Mouse (Mus musculus): ENCODE measurements at regions not wholly inside any gene's neighbourhood (a gene's known extent, or its start where the extent isn't known, plus 50 kb on each side); places are given as distances from the start of the nearest gene placed in this dataset.

DNA sequence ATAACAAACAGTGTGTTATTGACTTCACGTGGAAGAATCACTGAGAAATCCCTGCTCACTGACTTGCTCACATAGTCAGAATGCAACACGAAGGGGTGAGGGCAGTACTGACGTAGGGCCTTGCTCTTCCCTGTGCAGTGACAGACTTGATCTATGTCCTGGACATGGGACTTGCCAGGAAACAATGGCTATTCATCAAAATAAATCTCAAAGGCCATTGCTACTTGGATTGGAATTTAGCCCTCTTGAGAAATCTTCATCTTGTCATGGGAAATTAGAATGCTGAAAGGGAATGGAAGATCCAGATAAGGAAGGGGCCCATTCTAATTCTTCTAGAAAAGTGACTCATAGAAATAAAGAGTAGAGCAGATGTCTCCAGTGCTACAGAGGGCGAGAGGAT, 158.0 kb upstream of the Sstr4 start:
- no peak for ATAC-seq
- Histone ChIP-seq H3K27me3 (replicated peaks; ENCODE audit: control insufficient read depth, insufficient read depth, low read length) (no peaks in the 10 kb centered on the region), H3K9ac (replicated peaks; ENCODE audit: low read depth, low read length) (no peak overlapping the region), H3K9me3 (ENCODE audit: control insufficient read depth, low read length) (no peaks in the 10 kb centered on the region), H3K4me1 (replicated peaks; ENCODE audit: control insufficient read depth, insufficient read depth, low read length) (no peaks in the 10 kb centered on the region), H3K36me3 (ENCODE audit: control insufficient read depth, insufficient read depth) (no peaks in the 10 kb centered on the region), H3K27ac (ENCODE audit: low read length) (no peak overlapping the region), H3K4me2 (ENCODE audit: low read length) (no peak overlapping the region), H3K4me3 (replicated peaks; ENCODE audit: low read length) (no peak overlapping the region)
- WGBS, result 88% methylated on average over 4 of the region's 4 CpGs

DNA sequence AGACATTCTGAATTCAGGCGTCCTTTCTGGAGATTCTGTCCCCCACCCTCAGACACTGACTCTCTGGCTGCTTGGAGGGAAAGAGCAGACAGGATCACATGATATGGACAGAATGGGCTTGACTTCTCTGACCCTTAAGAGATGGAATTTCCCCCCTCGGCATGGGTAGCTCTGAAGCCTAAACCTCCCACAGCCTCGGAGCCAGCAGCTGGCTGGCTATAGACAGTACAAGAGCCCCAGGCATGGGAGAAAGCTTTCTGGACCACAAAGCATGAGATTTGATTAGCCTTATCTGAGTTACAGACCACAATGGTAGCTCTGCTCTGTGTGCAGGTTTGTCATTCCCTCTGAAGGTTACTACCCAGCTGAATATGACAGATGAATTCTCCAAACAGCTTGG, 156.1 kb upstream of the Sstr4 start:
- WGBS, result 57% methylated on average over 3 of the region's 3 CpGs
- no peak overlapping the region for H3K4me3 ChIP-seq (replicated peaks; ENCODE audit: low read length)
- H3K27me3 ChIP-seq (replicated peaks; ENCODE audit: control insufficient read depth, insufficient read depth, low read length), result no peaks in the 10 kb centered on the region
- no peak overlapping the region for H3K27ac ChIP-seq (ENCODE audit: low read length)
- no peak overlapping the region for H3K4me2 ChIP-seq (ENCODE audit: low read length)
- ATAC-seq, result no peak
- H3K36me3 ChIP-seq (ENCODE audit: control insufficient read depth, insufficient read depth), result no peaks in the 10 kb centered on the region
- H3K9me3 ChIP-seq (ENCODE audit: control insufficient read depth, low read length), result no peaks in the 10 kb centered on the region
- no peaks in the 10 kb centered on the region for H3K4me1 ChIP-seq (replicated peaks; ENCODE audit: control insufficient read depth, insufficient read depth, low read length)
- H3K9ac ChIP-seq (replicated peaks; ENCODE audit: low read depth, low read length), result no peak overlapping the region

DNA sequence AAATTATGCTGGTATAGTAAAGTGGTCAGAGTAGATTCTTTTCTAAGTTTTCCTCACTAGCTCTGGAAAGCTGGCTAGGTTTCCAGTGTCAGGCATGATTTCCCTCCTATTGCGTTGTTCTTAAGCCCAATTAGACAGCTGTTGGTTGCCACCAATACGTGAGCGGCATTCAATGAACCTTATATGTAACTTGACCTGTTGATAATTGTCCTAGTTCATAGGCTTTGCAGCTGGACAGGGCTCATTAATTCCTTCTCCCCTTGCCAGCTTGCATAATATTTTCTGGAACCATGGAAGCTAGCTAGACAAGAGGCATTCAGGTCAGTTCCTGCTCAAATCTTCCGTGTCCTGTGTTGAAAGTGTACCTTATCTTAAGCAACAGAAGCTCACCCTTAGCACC, 152.9 kb upstream of the Sstr4 start:
- no peaks in the 10 kb centered on the region for H3K27me3 ChIP-seq (replicated peaks; ENCODE audit: control insufficient read depth, insufficient read depth, low read length)
- H3K4me2 ChIP-seq (ENCODE audit: low read length), result no peak overlapping the region
- no peak overlapping the region for H3K4me3 ChIP-seq (replicated peaks; ENCODE audit: low read length)
- H3K9me3 ChIP-seq (ENCODE audit: control insufficient read depth, low read length), result no peaks in the 10 kb centered on the region
- no peaks in the 10 kb centered on the region for H3K36me3 ChIP-seq (ENCODE audit: control insufficient read depth, insufficient read depth)
- WGBS, result 30% methylated on average over 4 of the region's 4 CpGs
- no peak overlapping the region for H3K9ac ChIP-seq (replicated peaks; ENCODE audit: low read depth, low read length)
- H3K4me1 ChIP-seq (replicated peaks; ENCODE audit: control insufficient read depth, insufficient read depth, low read length), result no peaks in the 10 kb centered on the region
- no peak overlapping the region for H3K27ac ChIP-seq (ENCODE audit: low read length)
- ATAC-seq, result peak; percentile 49

DNA sequence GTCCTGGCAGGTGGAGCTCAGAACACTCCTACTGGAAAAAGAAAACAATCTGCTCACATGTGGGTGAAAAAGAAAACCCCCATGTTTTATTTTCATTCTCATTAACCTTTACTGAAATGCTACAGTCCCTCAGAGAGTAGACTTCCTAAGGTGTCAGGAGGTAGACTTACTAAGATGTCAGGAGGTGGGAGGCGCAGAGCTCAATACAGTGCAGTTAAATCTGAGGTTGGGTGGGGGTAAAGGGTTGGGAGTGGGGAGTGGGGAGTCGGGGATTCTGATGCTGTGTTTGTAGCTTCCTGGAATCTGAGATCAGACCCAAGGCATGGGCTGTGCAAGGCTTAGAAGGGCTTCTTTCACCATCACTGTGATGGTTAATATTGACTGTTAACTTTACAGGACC, 149.6 kb upstream of the Sstr4 start:
- ATAC-seq, result no peak
- WGBS, result 90% methylated on average over 2 of the region's 2 CpGs
- Histone ChIP-seq H3K36me3 (ENCODE audit: control insufficient read depth, insufficient read depth) (no peaks in the 10 kb centered on the region), H3K27me3 (replicated peaks; ENCODE audit: control insufficient read depth, insufficient read depth, low read length) (no peaks in the 10 kb centered on the region), H3K27ac (ENCODE audit: low read length) (no peak overlapping the region), H3K9ac (replicated peaks; ENCODE audit: low read depth, low read length) (no peak overlapping the region), H3K4me3 (replicated peaks; ENCODE audit: low read length) (no peak overlapping the region), H3K9me3 (ENCODE audit: control insufficient read depth, low read length) (no peaks in the 10 kb centered on the region), H3K4me1 (replicated peaks; ENCODE audit: control insufficient read depth, insufficient read depth, low read length) (no peaks in the 10 kb centered on the region), H3K4me2 (ENCODE audit: low read length) (no peak overlapping the region)

DNA sequence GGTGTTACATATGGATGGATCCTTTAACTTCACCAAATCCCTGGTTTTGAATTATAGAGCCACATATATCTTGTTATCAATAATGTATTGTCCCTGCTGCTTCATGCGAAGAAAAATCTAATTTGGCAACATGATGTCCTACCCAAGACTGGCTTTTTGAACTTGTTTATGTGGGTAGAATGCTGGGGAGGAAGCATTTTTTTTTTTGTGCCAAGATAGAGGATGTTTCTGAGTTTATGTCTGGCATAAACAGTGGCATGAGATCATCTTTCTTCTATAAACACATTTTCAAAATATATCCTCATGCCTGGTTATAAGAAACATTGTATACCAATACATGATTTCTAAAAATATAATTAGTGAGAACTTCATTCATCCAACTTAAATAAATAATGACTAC, 144.2 kb upstream of the Sstr4 start:
- no peaks in the 10 kb centered on the region for H3K36me3 ChIP-seq (ENCODE audit: control insufficient read depth, insufficient read depth)
- no peak for ATAC-seq
- H3K27ac ChIP-seq (ENCODE audit: low read length), result no peak overlapping the region
- H3K4me2 ChIP-seq (ENCODE audit: low read length), result no peak overlapping the region
- no peak overlapping the region for H3K9ac ChIP-seq (replicated peaks; ENCODE audit: low read depth, low read length)
- H3K4me1 ChIP-seq (replicated peaks; ENCODE audit: control insufficient read depth, insufficient read depth, low read length), result no peaks in the 10 kb centered on the region
- no peaks in the 10 kb centered on the region for H3K27me3 ChIP-seq (replicated peaks; ENCODE audit: control insufficient read depth, insufficient read depth, low read length)
- whole genome bisulfite sequencing, result 93% methylated on average over 1 of the region's 1 CpGs
- no peaks in the 10 kb centered on the region for H3K9me3 ChIP-seq (ENCODE audit: control insufficient read depth, low read length)
- no peak overlapping the region for H3K4me3 ChIP-seq (replicated peaks; ENCODE audit: low read length)

DNA sequence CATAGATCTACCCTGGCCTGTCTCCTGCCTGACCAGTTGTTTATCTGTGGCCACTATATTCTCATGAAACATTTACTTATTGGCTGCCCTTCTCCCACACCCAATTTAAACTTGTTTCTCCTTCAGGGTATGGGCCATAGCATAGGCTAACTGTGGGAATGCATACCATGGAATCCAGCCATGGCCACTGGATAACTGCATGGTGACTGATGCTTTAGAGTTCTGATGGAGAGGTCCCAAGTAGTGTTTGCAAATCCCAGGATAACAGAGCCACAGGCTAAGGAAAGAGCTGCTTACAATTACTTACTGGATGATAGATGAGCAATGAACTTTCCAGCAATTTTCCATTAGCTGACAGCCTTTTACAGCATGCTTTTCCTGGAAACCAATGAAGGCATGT, 139.5 kb upstream of the Sstr4 start:
- Histone ChIP-seq H3K27me3 (replicated peaks; ENCODE audit: control insufficient read depth, insufficient read depth, low read length) (no peaks in the 10 kb centered on the region), H3K9me3 (ENCODE audit: control insufficient read depth, low read length) (no peaks in the 10 kb centered on the region), H3K27ac (ENCODE audit: low read length) (no peak overlapping the region), H3K4me2 (ENCODE audit: low read length) (no peak overlapping the region), H3K4me1 (replicated peaks; ENCODE audit: control insufficient read depth, insufficient read depth, low read length) (no peaks in the 10 kb centered on the region), H3K36me3 (ENCODE audit: control insufficient read depth, insufficient read depth) (no peaks in the 10 kb centered on the region), H3K9ac (replicated peaks; ENCODE audit: low read depth, low read length) (no peak overlapping the region), H3K4me3 (replicated peaks; ENCODE audit: low read length) (no peak overlapping the region)
- no peak for ATAC-seq

DNA sequence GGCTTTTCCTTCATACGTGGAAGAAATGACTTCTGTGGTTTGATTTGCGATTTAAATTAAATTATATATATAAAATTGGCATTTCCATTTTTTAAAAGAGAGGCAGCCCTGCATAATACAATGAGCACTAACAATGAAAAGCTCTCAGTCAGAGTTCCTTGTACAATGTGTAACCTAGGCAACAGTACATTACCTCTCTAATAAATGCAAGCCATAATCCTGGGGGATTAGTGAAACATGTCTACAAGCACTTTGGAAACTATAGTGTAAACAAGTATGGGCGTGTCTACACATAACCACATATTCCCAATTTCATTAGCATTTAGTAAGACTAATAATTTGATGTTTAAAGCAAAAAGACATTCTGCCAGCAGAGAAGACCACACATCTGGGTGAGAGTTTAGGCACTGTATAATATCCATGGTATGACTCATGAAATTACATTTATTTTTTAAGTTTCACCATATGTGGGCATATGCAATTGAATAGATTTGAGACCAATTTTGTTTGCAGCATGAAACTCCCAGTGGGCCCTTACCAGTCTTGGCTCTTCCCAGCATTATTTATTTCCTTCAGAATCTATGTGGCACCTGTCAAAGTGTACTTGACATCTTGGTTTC, 130.9 kb upstream of the Sstr4 start:
- no peaks in the 10 kb centered on the region for H3K36me3 ChIP-seq (ENCODE audit: control insufficient read depth, insufficient read depth)
- peak; percentile 94 for ATAC-seq
- H3K9me3 ChIP-seq (ENCODE audit: control insufficient read depth, low read length), result no peaks in the 10 kb centered on the region
- 45% methylated on average over 3 of the region's 3 CpGs for WGBS
- no peak overlapping the region for H3K4me2 ChIP-seq (ENCODE audit: low read length)
- H3K4me1 ChIP-seq (replicated peaks; ENCODE audit: control insufficient read depth, insufficient read depth, low read length), result no peaks in the 10 kb centered on the region
- H3K27ac ChIP-seq (ENCODE audit: low read length), result no peak overlapping the region
- H3K27me3 ChIP-seq (replicated peaks; ENCODE audit: control insufficient read depth, insufficient read depth, low read length), result no peaks in the 10 kb centered on the region
- H3K9ac ChIP-seq (replicated peaks; ENCODE audit: low read depth, low read length), result no peak overlapping the region
- H3K4me3 ChIP-seq (replicated peaks; ENCODE audit: low read length), result no peak overlapping the region

DNA sequence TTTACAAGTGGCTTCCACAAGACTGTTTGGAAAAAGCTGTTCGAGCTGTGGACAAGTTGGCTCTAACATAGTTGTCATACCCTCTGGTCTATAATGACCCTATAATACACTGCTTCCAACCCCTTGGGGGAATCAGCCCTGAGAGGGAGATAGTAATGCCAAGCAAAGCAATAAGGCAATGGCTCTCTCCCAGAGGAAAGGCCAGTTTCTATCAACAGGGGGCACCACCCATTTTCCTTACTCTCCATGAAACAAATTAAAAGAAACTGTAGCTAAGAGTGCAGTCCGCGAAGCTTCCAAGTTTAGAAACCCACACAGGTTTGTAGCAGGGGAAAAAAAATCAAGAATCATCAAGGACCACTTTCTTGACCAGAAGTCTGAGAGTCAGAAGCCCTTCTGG, 115.9 kb upstream of the Sstr4 start:
- ATAC-seq, result no peak
- no peak overlapping the region for H3K4me2 ChIP-seq (ENCODE audit: low read length)

DNA sequence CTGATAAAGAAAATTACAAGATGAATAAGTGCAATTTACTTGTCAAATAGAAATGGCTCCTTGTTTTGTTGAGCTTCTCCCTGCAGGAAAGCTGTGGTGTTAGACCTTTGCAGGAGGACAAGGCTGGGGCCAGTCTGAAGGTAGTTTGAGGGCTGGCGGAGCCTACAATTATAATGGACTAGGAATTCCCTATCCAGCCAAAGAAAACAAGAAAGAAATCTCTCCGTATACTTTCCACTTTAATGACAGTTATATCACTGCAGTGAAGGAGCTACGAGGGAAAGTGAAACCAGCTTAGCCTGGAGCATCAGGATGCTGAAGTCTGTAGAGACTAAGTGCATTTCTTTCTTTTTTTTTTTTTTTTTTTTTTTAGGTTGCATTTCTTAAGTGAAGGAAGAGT, 104.8 kb upstream of the Sstr4 start:
- Histone ChIP-seq H3K27me3 (replicated peaks; ENCODE audit: control insufficient read depth, insufficient read depth, low read length) (no peaks in the 10 kb centered on the region), H3K36me3 (ENCODE audit: control insufficient read depth, insufficient read depth) (no peaks in the 10 kb centered on the region), H3K4me1 (replicated peaks; ENCODE audit: control insufficient read depth, insufficient read depth, low read length) (no peaks in the 10 kb centered on the region), H3K4me3 (replicated peaks; ENCODE audit: low read length) (no peak overlapping the region), H3K9ac (replicated peaks; ENCODE audit: low read depth, low read length) (no peak overlapping the region), H3K9me3 (ENCODE audit: control insufficient read depth, low read length) (no peaks in the 10 kb centered on the region), H3K27ac (ENCODE audit: low read length) (no peak overlapping the region), H3K4me2 (ENCODE audit: low read length) (no peak overlapping the region)
- 82% methylated on average over 3 of the region's 3 CpGs for WGBS
- ATAC-seq, result no peak

More for the DNA sequence above, 115.9 kb upstream of the Sstr4 start:
- H3K9ac ChIP-seq (replicated peaks; ENCODE audit: low read depth, low read length), result no peak overlapping the region
- no peaks in the 10 kb centered on the region for H3K27me3 ChIP-seq (replicated peaks; ENCODE audit: control insufficient read depth, insufficient read depth, low read length)
- no peak overlapping the region for H3K4me3 ChIP-seq (replicated peaks; ENCODE audit: low read length)
- WGBS, result 93% methylated on average over 3 of the region's 3 CpGs
- no peak overlapping the region for H3K27ac ChIP-seq (ENCODE audit: low read length)
- no peaks in the 10 kb centered on the region for H3K9me3 ChIP-seq (ENCODE audit: control insufficient read depth, low read length)
- H3K4me1 ChIP-seq (replicated peaks; ENCODE audit: control insufficient read depth, insufficient read depth, low read length), result no peaks in the 10 kb centered on the region
- H3K36me3 ChIP-seq (ENCODE audit: control insufficient read depth, insufficient read depth), result no peaks in the 10 kb centered on the region

DNA sequence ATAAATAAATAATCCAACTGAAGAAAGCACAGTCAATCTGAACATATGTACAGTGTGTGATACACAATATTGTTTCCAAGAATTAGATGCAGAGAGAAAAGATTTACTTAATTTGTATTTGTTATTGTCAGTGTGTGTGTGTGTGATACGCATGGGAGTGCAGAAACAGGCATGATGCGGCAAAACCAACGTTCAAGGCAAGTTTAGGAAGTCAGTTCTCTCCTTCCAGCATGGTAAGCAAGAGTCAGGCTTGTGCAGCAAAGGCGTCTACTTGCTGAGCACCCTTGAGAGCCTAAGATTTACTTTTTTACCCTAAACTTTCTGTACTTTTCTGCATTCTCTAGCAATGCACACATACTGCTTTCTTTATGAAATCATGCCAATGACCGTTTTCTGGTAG, 102.7 kb upstream of the Sstr4 start:
- no peak for ATAC-seq
- 89% methylated on average over 5 of the region's 5 CpGs for WGBS
- Histone ChIP-seq H3K4me2 (ENCODE audit: low read length) (no peak overlapping the region), H3K27me3 (replicated peaks; ENCODE audit: control insufficient read depth, insufficient read depth, low read length) (no peaks in the 10 kb centered on the region), H3K9ac (replicated peaks; ENCODE audit: low read depth, low read length) (no peak overlapping the region), H3K4me1 (replicated peaks; ENCODE audit: control insufficient read depth, insufficient read depth, low read length) (no peaks in the 10 kb centered on the region), H3K36me3 (ENCODE audit: control insufficient read depth, insufficient read depth) (no peaks in the 10 kb centered on the region), H3K27ac (ENCODE audit: low read length) (no peak overlapping the region), H3K4me3 (replicated peaks; ENCODE audit: low read length) (no peak overlapping the region), H3K9me3 (ENCODE audit: control insufficient read depth, low read length) (no peaks in the 10 kb centered on the region)

Measured in forebrain, embryonic 16.5 days (tissue).